Mouse (Mus musculus) neural tube, embryonic 11.5 days (tissue): ENCODE results near the gene Hist1h4n. TPM values are rescaled to one million over a fixed set of nuclear protein-coding genes. Genes with fewer than 3 reads are reported as not detected.

Experiments
- microRNA-seq: library from miRNA; unstranded; fragments of <30 nt; microRNA quantifications from one replicate; pipeline ENCODE4, GENCODE M21; 2016
- polyA plus RNA-seq: library from polyadenylated mRNA; unstranded; fragments of >200 nt; fragmentation: Nextera tagmentation; extraction: Ambion mirVana; gene quantifications from 2 replicates; pipeline ENCODE4 v1.2.1, GENCODE M21; 2014

The Hist1h4n gene
- polyA plus RNA-seq, 1 experiment from 2014 or later: 10.5 TPM

Small RNA genes within 50 kb of the gene (microRNA-seq; reads per million reads assigned to microRNA genes)
- gene Gm19658: not detected
- gene Gm44346: not detected
- not detected for gene Gm44466

Other genes starting within 250 kb of the Hist1h4n start
- gene Olfr1362, start 218.2 kb downstream of the Hist1h4n start, polyA plus RNA-seq: not detected in 2 replicates
- not detected in 2 replicates for gene Olfr11, start 189.7 kb downstream of the Hist1h4n start, polyA plus RNA-seq
- 0.08 TPM in 1 of 2 replicates, not detected in the other for gene Olfr1361, start 168.8 kb downstream of the Hist1h4n start, polyA plus RNA-seq
- gene Olfr1360, start 154.8 kb downstream of the Hist1h4n start, polyA plus RNA-seq: not detected in 2 replicates
- gene Olfr1359, start 134.1 kb downstream of the Hist1h4n start, polyA plus RNA-seq: not detected in 2 replicates
- 2.1 and 2.3 TPM in 2 replicates for gene Hist1h2bl, start 116.1 kb downstream of the Hist1h4n start, polyA plus RNA-seq
- 13.2 and 19.5 TPM in 2 replicates for gene Hist1h2ai, start 115.8 kb downstream of the Hist1h4n start, polyA plus RNA-seq
- 5.6 and 23.9 TPM in 2 replicates for gene Hist1h3h, start 114.5 kb downstream of the Hist1h4n start, polyA plus RNA-seq
- gene Hist1h2bm, start 110.2 kb downstream of the Hist1h4n start, polyA plus RNA-seq: 4.3 and 4.6 TPM in 2 replicates
- gene Hist1h4j, start 97.1 kb downstream of the Hist1h4n start, polyA plus RNA-seq: 1.1 and 1.4 TPM in 2 replicates
- gene Hist1h4k, start 81.7 kb downstream of the Hist1h4n start, polyA plus RNA-seq: 1.8 and 2.3 TPM in 2 replicates
- 8.1 and 9.3 TPM in 2 replicates for gene Hist1h2ak, start 78.4 kb downstream of the Hist1h4n start, polyA plus RNA-seq
- gene Hist1h2bn, start 78.1 kb downstream of the Hist1h4n start, polyA plus RNA-seq: 2.1 and 3.2 TPM in 2 replicates
- gene Hist1h1b, start 51.6 kb downstream of the Hist1h4n start, polyA plus RNA-seq: 15.4 and 16.9 TPM in 2 replicates
- gene Hist1h3i, start 48.8 kb downstream of the Hist1h4n start, polyA plus RNA-seq: 228 and 229 TPM in 2 replicates
- gene Hist1h2an, start 45.0 kb downstream of the Hist1h4n start, polyA plus RNA-seq: 11.7 and 14.0 TPM in 2 replicates
- gene Hist1h2bp, start 44.7 kb downstream of the Hist1h4n start, polyA plus RNA-seq: 2.2 and 2.6 TPM in 2 replicates
- gene Hist1h2bq, start 22.0 kb downstream of the Hist1h4n start, polyA plus RNA-seq: 20.3 and 20.8 TPM in 2 replicates
- gene Hist1h2ao, start 21.7 kb downstream of the Hist1h4n start, polyA plus RNA-seq: not detected in 2 replicates
- gene Hist1h4m, start 20.4 kb downstream of the Hist1h4n start, polyA plus RNA-seq: not detected in 2 replicates
- 4,141 and 4,626 TPM in 2 replicates for gene Hist1h2ap, start 1.3 kb upstream of the Hist1h4n start, polyA plus RNA-seq
- gene Hist1h2br, start 1.5 kb upstream of the Hist1h4n start, polyA plus RNA-seq: 20.0 TPM in 2 replicates
- 22.1 and 25.9 TPM in 2 replicates for gene Zfp184, start 112.9 kb upstream of the Hist1h4n start, polyA plus RNA-seq
- 0.16 and 0.19 TPM in 2 replicates for gene Pom121l2, start 149.0 kb upstream of the Hist1h4n start, polyA plus RNA-seq
- gene Prss16, start 177.5 kb upstream of the Hist1h4n start, polyA plus RNA-seq: 0.21 and 0.27 TPM in 2 replicates
- gene Hist1h2ah, start 203.4 kb upstream of the Hist1h4n start, polyA plus RNA-seq: 6.6 and 16.2 TPM in 2 replicates
- gene Hist1h2bk, start 203.7 kb upstream of the Hist1h4n start, polyA plus RNA-seq: 6.2 and 10.8 TPM in 2 replicates
- gene Hist1h4i, start 209.2 kb upstream of the Hist1h4n start, polyA plus RNA-seq: 25.5 and 29.2 TPM in 2 replicates
- 51.6 and 61.4 TPM in 2 replicates for gene Hist1h2ag, start 210.7 kb upstream of the Hist1h4n start, polyA plus RNA-seq
- 12.4 and 13.1 TPM in 2 replicates for gene Hist1h2bj, start 211.0 kb upstream of the Hist1h4n start, polyA plus RNA-seq